Mouse (Mus musculus) thymus, postnatal 25 days (tissue): ENCODE data around the gene Best1.
"Not testable (repeated sequence)": the region's sequence is repeated elsewhere in the genome, so short reads cannot be mapped to it uniquely, and the experiment has no call there.

Experiments
- DNase-seq: peaks from one replicate; pipeline ENCODE4 v3.0.0; 2022

Best1 gene

GRCm38 (mm10) chr19:9989884-9990256 lies 11.6 kb downstream of the Best1 start:
- no peak for DNase-seq

DNA sequence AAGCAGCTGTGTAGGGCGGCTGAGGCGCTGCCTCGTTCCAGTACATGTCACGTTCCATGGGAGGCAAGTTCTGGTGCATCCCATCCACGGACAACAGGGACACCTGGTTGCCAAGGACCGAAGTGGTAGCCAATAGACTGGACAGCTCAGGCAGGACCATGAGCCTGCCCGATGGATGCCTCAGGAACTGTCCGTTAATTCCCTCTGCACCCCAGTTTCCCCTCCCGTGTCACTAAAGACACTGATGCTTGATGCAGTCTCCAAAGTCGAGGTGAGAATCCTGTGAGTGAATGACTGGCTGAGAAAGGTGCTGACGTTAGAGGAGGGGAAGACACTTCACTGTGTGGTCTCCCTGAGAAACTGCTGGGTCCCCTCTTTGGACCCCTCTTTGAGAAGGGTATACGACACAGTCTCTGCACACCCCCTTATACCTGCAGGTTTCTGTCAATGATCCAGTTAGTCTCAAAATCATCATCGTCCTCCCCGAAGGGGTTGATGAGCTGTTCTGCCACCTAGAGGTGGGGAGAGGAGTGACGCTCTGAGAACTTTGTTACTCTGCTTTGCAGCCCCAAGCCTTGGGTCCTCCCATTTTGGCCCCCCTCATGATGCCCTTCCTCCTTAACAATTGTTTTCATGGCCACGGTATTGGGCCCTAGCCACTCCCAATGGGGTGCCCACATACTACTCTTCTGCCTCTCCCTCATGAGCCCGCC lies 12.1 kb downstream of the Best1 start:
- DNase-seq = peak; percentile 40

DNA sequence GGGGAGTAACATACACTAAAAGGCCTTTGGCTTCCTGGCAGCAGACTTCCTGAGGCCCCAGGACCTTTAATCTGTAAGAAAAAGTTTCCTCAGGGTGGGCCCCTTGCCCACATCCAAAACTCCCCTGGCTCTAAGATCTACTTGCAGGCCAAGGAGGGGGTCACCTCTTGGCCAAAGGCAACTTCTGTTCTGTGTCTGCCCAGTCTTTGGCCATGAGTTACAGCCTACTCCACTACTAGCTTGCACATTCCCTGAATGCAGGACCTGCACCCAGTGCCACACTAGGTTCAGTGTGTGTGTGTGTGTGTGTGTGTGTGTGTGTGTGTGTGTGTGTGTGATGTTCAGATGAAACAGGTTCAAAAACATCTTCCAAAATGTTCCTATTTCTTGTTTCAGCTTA lies 13.8 kb downstream of the Best1 start:
- DNase-seq = no peak

- no peak for DNase-seq
These were observed 14.2 kb downstream of the Best1 start for GRCm38 (mm10) chr19:9987192-9987591.

DNA sequence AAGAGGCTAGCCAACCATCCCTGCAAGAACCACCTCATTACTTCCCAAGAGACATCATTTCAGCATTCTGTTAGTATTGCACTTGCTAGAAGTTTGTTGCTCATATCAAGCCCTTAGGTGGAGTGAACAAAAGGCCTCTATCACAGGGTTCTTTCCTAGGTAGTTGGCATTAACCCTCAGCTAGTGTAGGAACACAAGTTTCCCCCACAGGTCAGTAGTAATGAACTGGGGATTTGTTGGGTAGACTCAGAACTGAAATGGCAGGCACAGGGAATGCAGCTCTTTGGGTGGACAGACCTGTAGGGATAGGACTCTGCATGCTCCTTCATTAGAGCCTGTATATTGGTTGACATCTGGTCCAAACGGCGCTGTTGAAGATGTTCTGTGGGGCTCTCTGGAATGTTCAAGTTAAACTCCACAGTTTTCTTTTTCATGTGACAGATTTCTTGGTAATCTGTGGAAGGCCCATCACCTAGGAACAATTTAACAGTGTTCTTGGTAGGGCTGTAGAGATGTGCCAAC lies 15.5 kb downstream of the Best1 start:
- DNase-seq = no peak

DNA sequence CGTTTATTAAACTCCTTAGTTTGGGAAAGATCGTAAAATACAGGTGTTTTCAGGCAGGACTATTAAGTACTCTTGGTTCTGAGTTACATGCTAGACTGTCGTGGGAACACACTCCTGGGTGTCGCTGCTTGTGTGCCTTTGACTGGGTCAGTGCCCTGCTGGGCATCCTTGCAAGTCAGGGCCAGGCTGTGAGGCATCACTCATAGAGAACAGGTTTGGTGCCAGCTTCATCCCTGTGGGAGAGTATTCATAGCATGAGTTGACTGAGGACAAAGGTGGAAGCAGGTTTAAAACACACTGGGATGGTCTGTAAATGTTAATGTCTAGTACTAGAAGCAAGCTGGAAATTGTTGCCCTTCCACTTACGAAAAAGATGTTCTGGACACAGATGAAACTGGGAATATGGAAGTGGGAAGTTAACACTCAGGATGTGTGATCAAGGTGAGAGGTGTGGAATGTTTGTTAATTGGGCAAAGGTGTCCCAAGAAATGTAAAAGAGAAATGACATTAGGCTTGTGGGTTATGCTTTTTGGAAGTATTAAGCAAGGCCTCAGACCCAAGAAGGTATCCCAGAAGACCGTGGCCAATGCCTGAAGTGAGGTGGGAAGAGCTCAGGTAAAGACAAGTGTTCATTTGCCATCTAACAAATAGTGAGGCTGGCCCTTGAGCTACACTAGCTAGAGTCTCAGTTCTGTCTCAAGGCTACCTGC lies 16.1 kb downstream of the Best1 start:
- no peak for DNase-seq

- DNase-seq = no peak
These were observed 17.1 kb downstream of the Best1 start for GRCm38 (mm10) chr19:9984111-9985055.

DNA sequence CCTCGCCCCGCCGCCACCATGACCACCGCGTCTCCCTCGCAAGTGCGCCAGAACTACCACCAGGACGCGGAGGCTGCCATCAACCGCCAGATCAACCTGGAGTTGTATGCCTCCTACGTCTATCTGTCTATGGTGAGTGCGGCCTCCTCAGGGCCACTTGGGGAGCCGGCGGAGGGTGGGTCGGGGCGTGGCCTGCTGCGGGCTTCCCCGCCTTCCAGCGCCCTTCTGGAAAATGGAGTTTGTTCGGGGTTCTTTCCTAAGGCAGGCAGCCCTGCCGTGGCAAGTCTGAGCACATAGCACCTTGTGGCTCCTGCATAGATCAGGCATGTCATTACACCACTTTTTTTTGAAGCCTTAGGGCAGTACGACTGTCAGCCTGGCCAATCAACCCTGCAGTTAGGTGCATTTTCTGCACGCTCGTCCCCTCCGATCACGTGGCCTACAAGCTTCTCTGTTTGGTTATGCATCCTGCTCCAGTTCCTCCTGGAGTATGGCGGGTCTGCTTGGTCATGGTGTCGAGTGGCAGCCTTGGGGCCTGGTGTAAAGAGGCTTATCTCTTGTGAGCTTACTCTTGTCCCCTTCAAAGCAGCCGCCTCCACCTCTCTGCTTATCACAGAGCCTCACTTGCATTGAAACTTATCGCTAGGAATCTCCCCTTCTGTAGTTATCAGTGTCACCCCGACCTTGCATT lies 18.4 kb downstream of the Best1 start:
- peak; percentile 74 for DNase-seq

DNA sequence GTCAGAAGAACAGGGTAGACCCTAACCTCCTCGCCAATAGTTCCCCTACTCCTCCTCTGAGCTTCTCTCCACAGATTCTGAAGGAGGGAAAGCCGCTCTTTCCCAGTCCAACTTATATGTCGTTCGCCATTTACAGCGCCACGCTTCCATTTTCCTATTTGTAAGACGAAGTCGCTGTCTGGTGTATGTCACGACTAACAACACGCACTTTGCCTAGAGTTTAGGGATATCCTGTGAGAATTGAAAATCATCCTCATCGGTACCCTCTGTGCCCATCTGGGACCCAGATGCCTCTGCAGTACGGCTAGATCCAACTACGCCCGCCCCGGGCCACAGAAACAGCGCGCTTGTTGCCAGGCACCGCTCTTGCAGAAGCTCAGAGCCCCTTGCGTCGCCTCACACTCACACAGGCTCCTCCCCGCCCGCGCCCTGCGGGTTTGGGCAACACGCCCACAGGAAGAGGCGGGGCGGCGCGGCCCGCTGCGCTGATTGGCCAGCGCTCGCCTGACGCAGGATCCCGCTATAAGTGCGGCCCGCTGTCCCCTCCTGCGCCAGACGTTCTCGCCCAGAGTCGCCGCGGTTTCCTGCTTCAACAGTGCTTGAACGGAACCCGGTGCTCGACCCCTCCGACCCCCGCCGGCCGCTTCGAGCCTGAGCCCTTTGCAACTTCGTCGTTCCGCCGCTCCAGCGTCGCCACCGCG lies 19.1 kb downstream of the Best1 start:
- DNase-seq = peak; percentile 96

- peak; percentile 24 for DNase-seq
These were observed 19.8 kb downstream of the Best1 start for GRCm38 (mm10) chr19:9981621-9982020.

GRCm38 (mm10) chr19:9980258-9980657 lies 21.2 kb downstream of the Best1 start, which contains the start of gene Fth1:
Gene Fth1 (plus strand): TSS chr19:9980598.
- DNase-seq = no peak

DNA sequence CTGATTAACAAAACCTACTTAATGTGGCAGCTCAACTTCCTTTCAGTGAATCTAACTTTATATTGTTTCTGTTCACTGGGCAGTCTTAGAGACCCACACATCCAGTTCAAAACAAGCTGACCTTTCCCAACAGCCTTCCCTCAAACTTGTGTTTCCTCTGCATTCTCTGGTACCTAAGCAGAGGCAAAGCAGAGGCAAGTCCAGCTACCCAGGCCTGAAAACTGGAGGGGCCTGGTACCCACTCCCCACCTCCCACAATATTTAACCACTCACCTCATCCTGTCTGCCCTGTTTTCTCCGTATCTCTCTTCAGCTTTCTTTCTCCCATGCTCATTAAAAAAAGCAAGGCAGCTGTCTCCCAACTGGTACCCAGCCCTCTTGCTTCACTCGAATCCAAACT lies 22.3 kb downstream of the Best1 start:
- DNase-seq = no peak

GRCm38 (mm10) chr19:9978431-9978951 lies 22.9 kb downstream of the Best1 start:
- no peak for DNase-seq

DNA sequence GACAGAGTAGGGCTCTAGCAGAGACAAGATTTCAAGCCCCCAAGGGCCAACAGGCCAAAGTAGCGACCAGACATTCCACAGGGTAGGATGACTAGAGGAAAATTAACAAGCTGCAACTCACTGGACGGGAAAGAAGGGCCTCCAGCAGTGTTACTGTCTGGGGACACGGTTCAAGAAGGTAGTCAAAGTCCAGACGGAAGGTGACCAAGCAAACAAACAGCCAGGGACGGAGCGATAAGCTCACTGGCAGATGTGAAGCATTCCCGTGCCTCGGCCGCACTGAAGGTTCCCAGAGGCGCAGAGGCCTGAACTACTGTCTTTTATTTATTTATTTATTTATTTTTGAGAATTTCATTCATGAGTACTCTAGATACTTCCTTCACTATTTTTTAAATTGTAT lies 24.3 kb downstream of the Best1 start:
- DNase-seq = no peak

- not testable (repeated sequence) for DNase-seq
These were observed 26.6 kb downstream of the Best1 start for GRCm38 (mm10) chr19:9974853-9975252.

GRCm38 (mm10) chr19:9968081-9968787 lies 33.2 kb downstream of the Best1 start:
- DNase-seq = no peak

- no peak for DNase-seq
These were observed 35.2 kb downstream of the Best1 start for GRCm38 (mm10) chr19:9966096-9966867.

GRCm38 (mm10) chr19:9964205-9964916 lies 37.1 kb downstream of the Best1 start:
- DNase-seq = no peak

GRCm38 (mm10) chr19:9960769-9961168 lies 40.7 kb downstream of the Best1 start:
- no peak for DNase-seq
